Mouse (Mus musculus): Measurements from ENCODE around the gene A930018P22Rik.

The A930018P22Rik gene

DNA sequence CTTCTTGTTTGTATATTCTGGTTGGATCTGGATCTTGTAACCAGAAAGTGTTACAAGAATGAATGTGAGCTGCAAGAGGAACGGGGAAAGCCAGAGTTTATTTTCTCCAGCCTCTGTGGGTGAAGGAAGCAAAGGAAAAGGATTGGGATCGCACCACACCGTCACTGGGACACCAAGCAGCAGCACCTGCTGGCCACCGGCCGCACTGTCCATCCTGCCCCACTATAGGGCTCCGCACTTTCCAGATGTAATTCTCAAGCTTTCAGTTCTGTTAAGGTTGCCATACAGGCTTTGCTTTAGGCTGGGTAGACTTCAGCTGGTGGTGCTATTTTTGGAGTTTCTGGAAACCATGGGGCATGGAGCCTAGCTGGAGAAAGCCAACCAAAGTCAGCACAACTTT lies 2.3 kb upstream of the A930018P22Rik start:
- DNase-seq = no peak

DNA sequence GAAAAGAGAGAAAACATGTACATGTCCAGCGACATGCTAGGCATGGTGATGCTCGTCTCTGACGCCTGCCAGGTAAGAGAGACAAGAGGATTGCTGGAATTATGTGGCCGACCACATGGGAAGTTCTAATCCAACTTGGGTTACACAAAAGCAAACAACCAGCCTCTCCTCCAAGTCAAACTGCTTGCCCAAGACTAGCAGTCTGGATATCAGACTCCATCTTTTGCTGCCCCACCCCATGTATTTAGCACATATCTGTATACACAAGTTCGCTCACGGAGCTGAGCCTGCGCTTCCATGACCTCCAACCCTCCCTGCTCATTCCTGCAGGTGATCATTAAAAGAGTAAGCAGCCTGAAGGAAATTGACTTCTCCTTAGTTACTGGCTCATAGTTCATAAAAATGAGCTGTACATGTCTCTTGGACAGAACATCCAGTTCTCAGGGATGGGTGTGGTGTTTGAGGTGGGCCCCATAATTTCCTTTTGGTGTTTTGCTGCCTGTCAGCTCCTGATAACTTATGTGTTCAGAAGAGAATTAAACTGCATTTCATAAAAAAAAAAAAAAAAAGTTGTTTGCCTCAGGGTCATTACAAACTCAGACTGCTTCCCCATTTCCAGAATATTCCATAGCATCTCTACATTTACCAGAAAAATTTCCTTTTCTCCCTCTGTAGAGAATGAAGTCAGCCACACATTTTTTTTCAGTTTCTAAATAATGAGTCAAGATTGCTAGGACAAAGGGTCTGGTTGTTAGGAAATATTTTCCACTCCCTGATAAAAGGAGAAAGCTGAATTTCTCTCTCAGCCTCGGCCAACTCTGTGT lies 676 bp upstream of the A930018P22Rik start:
- DNase-seq = no peak

DNA sequence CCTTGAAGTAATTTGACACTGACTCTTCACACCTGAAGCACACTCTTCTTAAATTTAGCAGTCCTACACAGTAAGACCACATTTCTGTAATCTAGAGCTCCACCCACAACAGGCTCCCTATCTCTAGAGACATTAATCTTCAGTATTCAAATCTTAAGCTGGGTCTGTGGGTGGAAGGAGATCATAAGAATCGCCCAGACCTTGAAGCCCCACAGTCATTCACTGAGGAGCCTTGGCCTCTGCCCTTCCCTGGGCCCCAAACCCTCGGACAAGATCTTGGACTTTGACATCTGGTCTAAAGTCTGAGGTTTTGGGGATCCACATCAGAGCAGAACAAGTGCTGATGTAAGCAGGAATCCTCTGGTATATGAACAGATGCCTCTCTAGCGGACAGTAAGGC lies 971 bp downstream of the A930018P22Rik start:
- DNase-seq = no peak

DNA sequence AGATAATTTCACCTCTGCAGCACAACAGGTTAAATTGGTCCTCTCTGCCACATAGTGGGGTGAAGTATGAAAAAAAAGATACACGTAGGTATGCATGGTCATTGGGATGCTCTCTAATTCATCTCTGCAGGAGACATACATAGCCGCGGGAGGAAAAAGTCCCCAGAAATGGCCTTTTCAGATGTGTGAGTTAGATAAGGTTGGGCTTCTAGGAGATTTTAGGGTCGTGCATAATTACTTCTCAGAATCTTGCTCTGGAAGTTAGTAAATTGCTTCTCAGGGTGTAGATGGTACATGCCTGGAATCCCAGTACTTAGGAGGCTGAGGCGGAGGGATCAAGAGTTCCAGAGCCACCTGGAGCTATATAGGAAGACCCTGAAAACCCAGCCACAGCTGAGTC lies 1.5 kb downstream of the A930018P22Rik start:
- DNase-seq = no peak

DNA sequence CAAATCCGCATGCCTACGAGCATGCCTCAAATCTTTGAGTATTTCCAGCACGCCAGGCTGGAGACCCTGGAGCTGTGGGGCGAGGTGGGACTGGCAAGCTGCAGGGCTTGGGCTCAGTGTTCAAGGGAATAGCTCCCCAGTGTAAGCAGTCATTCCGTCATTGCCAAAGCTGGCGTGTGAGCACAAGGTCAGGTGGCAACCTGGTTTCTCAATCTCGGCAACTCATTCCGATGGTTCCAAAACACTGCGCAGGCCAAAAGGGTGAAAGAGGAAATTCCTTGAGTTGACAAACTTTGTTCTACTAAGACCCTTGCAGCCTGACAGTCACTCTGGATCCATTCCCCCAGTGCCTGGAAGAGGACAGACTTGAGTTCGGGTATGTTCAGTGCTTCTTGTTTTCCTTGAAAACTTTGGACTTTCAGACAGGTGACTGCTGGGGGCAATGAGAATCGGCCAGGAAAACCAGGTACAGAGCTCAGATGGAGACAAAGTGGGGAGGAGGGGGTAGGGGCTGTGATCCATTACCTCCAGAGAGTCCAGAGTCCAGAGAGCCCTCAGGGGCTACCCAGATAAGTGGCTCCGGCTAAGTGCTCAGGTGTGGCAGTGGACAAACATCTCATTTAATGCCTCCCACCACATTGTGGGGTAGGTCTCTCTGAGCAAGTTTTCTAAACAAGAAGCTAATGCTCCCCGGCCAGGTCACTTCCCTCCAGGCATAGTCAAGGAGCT lies 6.4 kb downstream of the A930018P22Rik start:
- DNase-seq = no peak

DNA sequence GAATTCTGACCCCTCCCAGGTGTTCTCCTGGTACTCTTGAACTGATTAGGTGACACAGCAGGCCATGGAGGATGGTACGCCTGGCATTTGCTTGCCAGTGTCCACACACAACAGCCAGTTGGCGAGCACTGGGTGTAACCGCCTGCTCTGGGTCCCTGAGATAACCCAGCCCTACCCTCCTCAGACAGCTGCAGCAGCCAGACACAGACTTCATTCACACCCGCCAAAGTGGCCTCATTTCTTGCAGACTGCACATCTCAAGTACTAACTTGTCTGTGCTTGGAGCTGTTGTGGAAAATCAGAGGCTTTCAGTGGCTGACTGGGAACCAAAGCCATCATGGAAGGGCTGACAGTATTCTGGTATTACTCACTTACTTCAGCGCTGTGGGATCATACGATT lies 7.6 kb downstream of the A930018P22Rik start:
- no peak for DNase-seq

DNA sequence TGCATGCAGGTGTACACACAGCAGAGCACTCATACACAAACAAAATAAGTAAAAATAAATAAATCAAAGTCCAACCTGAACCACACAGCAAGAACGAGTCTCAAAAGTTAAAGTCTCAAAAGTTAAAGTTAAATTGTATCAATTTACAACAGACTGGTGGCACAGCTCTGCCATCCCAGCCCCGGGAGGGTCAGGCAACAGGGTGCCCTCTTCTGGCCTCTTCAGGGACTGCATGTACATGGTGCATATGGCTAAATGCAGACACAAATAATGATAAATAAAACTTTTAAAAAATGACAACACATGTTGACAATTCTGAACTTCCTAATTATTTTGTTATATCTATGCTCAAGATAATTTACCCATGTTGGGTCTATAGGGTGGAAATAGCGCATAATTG lies 8.4 kb downstream of the A930018P22Rik start:
- DNase-seq = no peak

DNA sequence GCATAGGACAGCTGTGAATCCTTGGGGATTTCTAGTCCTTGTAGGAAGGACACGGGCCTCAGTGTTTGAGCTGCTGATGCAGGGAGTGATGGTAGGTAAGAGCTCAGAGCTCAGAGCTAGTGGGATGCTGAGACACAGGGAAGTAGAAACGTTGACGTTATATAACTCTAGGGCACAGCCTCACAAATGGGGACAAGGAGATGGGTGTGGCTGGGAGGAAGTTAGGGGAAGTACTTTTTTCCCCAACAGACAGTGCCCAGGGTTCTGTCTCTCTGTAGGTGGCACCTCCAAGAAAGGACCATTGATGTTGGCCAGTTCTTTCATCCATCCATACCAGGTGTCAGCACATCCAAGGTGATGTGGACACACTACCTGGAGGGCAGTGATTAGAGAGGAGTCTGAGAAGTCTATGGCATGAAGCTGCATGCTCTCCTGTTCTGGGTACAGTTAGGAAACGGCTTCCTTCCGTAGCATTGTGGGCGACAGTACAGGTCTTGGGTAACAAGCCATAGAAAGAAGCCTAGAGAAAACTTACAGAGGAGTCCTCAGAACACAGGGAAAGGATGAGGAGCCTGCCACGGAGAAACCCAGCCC lies 9.8 kb downstream of the A930018P22Rik start:
- DNase-seq = no peak

DNA sequence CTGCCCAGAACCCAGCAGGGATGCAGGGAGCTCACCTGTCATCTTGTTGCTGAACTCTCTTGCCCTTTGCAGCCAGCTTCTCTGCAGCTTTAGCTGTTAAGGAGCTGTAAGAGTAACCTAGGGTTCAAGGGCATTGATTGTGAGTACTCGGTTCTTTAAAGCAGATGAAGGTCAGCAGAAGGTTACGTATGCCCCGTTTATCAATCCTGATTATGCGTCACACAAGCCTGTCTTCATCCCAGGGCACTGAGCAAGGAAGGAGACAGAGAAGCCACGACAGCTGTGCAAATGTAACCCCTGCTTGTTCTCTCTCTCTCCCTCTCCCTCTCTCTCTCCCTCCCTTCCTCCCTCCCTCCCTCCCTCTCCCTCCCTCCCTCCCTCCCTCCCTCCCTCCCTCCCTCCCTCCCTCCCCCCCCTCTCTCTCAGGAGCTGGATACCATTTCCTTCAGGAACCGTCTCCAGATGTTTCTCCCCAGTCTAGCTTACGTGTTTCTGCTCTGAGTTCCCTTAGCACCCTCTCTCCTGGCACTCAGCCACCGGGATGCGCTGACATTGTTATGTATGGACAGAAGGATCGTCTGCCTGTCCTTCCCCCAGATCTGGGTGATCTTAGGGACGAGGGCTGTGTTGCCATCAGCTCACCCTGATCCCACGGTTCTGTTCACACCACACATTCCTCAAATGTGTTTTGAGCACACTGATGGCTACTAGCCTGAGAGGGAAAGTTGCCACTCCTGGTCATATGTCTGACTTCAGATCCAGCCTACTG lies 10.7 kb downstream of the A930018P22Rik start:
- no peak for DNase-seq

DNA sequence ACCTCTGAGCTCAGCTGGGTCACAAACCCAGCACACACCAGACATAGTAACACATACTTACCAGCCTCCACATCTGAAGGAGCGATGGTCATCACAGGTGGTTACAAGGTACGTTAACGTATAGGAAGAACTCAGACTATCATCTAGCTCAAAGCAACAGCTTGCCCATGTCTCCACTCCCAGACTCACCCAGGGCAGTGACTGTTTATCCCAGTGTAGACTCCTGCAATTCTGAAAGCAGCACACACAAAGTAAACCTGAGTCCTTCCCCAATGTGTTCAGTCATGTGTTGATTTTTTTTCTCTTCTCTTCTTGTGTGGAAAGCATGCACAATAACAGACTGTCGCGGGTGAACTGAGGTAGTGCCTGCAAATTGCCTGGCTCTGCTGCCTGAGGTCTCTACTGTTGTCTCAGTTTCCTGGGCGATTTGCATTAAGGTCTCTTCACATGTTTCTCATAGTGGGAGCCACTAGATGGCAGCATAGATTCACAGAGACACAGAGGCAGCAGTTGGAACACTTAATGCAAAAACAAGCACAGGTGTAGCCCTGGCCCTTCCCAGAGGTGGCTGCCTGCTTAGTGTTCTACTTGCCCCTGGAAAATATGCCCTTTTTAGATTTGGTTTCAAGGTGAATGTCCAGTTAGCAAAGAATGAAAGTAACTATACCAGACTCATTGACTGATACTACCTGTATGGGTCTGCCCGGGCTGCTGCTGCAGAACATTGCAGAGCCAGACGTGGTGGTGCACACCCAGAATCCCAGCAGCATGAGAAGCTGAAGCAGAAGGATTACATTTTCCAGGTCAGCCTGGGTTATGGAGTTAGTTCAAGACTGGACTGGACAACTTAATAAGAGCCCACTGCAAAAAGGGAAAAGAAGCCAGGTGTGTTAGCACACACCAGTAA lies 11.8 kb downstream of the A930018P22Rik start:
- peak; percentile 80 for DNase-seq

DNA sequence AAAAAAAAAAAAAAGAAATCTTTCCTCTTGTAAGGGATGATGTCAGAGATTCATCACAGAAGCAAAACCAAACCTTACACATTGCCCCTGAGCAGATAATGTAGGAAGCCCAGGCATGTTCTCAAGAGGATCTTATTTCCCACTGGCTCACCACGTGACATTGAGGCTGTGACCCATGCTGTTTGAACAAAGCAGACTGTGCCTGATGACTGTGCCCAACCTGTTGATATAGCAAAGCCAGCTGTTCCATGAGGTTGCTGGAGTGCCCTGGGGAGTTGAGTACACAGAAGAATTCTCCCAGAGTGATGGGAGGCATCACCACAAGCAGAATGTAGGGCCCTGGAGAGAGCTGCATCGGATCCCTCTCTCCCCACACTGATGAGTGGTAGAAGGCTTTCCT lies 13.4 kb downstream of the A930018P22Rik start:
- no peak for DNase-seq

DNA sequence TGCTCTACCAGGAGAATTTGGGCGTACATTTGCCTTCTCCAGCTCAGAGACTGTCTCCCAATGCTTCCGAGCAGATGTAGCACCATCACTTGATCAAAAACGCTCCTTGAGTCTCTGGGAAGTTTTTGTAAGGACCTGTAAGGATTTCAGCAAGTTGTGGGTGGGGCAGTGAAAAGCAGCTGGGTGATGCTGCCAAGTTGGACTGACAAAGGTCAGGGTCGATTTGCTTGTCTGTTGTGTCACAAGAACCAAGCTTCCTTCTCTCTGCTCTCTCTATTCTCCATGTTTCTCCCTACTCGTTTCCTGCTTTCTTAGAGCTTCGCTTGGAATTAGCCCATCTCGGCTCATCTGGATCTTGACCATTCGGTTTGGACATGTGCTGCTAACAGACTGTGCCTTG lies 19.6 kb downstream of the A930018P22Rik start:
- DNase-seq = no peak

DNA sequence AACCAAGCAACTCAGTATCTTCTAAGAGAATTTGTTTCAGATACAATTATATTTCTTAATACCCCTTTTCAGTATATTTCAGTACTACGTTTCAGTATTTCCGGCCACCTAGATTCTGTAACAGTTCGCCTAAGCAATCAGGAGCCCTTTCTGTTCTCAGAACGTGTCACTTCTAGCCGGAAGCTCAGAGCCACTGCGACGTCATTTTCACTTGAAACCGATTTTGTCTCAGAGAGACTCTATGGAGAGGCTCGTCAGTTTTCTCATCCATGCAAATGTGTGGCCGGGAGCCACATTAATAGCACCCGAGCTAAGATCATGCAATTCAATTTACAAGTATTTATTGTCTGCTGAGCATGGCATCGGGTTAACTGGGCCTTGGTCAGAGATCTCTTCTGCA lies 21.4 kb downstream of the A930018P22Rik start:
- no peak for DNase-seq

DNA sequence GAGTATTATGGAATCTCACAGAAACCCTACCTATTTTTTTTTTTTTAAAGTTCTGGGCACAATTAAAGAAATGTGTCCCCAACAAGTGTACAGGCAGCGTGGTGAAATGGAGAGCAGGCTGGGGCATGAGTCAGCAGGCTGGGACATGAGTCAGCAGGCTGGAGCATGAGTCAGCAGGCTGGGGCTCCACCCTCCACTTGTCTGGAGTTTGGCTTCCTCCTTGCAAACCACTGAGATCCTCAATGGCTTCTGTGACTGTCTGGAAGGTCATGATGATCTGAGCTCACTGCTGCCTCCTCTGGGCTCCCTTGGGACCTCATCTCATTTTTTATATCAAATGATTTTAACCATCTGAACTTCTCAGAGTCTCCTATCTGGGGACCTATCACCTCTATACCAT lies 23.4 kb downstream of the A930018P22Rik start:
- no peak for DNase-seq

DNA sequence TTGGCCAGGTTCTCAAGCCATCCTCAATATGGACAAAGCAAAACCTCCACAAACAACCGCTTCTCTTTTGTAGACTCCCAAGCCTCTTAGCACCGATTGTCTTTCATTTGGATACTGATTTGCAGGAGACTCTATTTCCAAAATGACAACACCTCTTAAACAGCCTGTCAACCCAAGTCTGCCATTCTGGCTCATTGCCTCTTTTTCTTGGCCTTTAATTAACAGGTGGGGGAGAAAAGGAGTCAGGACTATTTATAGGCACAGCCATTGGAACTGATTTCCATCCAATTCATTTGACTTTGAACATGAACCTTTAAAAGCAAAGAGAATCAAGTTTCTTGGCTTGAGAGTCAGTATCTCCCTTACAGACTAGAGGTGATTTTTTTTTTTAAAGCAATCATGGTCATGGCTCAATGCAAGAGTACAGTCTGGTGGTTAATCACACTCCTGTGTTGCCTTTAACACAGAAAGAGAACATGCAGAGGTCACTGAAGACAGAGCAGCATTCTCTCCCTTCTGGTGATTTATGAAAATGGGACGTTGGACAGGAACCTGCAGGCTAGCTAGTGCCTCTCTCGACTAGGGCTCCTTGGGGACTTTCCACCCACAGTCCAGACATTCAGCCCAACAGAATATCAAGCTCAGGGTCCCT lies 25.5 kb downstream of the A930018P22Rik start:
- no peak for DNase-seq

DNA sequence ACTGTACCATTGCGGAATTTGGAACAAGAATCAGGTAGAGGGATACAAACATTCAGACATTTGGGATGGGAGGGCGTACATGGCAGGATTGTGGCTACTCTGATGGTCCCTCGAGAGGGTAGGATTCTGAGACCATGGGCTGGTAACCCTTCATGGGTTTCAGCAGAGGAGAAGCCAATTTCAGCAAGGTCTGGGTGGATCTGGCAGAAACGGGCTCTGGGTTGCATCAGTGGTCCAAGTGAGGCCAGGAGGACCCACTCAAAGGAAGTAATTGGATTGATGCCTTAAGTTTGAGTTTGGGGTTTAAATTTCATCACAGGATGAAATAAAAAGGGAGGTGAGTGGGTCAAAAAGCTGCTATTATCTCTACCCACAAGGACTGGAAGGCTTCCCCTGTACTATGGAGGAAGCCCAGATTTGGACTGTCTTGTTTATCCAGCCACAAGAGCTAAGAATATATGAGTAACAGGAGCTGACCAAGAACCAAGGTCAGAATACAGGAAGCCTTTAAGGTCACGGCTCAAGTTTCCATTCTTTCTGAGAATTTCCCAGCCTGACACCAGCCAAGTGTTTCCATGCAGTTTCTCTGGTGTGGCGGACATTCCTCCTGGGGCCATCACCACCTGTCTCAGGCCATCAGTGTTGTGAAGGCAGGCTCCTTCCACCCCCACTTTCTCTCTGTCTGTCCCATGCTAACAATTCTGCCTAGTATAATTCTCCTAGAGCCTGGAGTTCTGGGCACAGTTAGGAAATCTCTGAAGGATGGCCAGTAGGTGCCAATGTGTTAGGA lies 28.2 kb downstream of the A930018P22Rik start:
- DNase-seq = no peak

DNA sequence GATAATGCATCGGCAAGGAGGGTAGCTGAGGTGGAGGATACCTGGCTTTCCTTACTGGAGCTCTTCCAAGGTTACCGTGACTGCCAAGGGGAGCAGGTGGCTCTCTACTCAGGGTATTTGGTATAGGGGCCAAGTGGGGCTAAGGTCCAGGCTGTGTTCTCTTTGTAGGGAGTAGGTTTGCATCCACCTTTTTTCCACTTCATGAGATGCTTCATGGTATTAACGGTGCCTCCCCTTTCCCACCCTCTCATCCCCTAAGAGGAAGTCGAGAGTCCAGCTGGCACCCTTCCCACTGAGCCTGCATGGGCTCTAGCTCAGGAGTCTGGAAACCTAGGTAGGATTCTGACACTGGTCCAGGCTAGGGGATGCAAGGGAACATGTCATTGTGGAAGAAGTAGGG lies 30.8 kb downstream of the A930018P22Rik start:
- peak; percentile 86 for DNase-seq

DNA sequence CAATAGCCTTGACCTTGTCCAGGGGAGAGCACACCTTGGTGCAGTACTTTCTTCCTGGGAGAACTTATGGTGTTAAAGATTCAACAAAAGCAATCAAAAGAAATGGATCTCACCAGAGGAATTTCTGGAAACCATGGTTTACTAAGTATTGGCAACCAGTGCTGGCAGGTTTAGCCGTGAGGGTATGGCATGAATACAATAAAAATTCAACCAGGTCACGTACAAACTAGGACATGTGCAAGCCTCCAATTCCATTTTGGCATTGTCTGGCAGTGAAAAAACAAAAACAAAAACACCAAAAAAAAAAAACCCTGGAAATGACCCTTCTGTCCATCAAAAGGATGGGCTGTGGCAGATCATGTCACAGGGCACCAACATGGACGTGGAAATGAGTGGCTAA lies 31.3 kb downstream of the A930018P22Rik start:
- DNase-seq = no peak

DNA sequence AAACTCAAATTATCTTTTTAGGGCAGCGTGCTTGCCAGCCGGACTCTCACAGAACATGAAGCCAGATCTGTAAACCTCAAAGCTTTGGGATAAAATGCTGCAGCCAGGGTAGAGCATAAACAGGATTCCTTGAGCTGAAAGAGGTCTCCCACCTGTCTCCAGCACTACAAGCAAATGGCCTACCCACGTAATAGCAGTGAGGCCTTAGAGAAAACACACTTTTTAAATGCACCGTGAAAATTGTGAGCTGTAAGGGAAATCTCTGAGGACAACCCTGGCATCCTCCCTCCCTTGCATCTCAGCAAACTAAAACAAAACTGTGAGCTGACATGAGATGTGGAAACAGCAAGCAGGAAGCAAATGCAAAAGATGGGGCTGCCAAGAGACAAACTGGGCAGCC lies 35.3 kb downstream of the A930018P22Rik start:
- DNase-seq = no peak

DNA sequence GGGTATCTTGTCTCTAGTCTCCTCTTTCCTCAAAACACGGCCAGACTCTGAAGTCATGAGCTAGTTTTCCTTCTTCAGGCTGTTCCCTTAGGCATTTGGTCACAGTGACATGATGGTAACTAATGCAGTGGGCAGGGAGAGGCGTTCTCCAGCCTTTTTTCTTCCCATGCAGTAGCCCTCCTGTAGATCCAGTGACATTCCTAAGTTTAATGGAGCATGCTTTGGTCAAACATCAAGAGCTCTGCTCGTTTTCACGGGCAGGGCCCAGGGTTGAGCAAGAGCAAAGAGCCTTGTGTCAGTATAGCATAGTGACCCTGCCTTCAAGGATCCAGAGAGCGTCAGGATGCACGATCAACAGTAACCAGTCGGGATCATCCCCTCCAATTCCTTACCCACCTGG lies 40.8 kb downstream of the A930018P22Rik start:
- DNase-seq = no peak

DNA sequence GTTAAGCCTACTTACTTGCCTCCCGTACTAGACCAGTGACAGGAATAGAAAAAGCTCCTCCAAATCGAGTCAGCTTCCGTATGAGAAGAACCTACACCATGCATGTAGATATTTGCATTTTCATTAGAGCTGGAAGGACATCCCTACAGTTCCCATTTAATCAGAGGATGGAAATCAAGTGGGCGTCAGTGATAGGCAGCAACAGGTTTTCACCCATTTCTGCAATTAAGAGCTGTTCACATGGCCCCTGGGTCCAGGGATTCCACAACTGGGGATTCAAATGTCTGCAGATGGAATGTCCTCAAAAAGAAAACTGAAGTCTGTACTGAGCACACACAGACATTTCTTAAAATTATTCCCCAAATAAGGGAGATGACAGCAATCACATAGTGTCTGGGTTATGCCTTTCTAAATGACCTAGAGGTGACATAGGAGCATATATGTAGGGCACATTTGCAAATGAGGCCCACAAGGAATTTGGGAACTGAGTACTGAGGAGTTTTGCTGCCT lies 41.5 kb downstream of the A930018P22Rik start:
- DNase-seq = no peak
